Mouse (Mus musculus): ENCODE results near the gene Olfr1019. TPM values are rescaled to one million over a fixed set of nuclear protein-coding genes. Genes with fewer than 3 reads are reported as not detected.

Gene Olfr1019
- total and polyA plus RNA-seq, 3 experiments = not detected

- Histone ChIP-seq H3K79me2 (replicated peaks; ENCODE audit: control insufficient read depth, extremely low read depth, insufficient read depth, poor library complexity, severe bottlenecking) (no peaks in the 10 kb centered on the region), H3K4me3 (replicated peaks in 1 of 3; ENCODE audit: low read depth in 2 of 3, low read length in 2 of 3, poor library complexity in 1 of 3) (no peak within 1 kb of the TSS), H3K4me2 (ENCODE audit: insufficient read depth, low read depth, poor library complexity, severe bottlenecking) (no peak within 1 kb of the TSS), H3K36me3 (replicated peaks in 1 of 2; ENCODE audit: control insufficient read depth in 1 of 2, insufficient read depth in 1 of 2, low read length in 1 of 2) (no peaks in the 10 kb centered on the region), H3K9me3 (replicated peaks; ENCODE audit: low read length) (peaks cover 6% of the 10 kb centered on the region), H3K27me3 (replicated peaks) (no peaks in the 10 kb centered on the region), H3K9ac (ENCODE audit: insufficient read depth, low read depth) (no peak within 1 kb of the TSS), H3K27ac (ENCODE audit: insufficient read depth, low read depth) (no peak within 1 kb of the TSS), H3K4me1 (ENCODE audit: control insufficient read depth in 1 of 2, insufficient read depth in 2 of 2) (no peaks in the 10 kb centered on the region)
- in situ Hi-C loops (cut with MboI; ENCODE audit: low pct_ligation_motif_present, low pct_unique_long_range_greater_than_20kb, low sequenced_read_pairs) (no loop called here), dilution Hi-C loops (cut with MboI; ENCODE audit: extremely low pct_ligation_motif_present, extremely low pct_unique_long_range_greater_than_20kb, low sequenced_read_pairs) (no loop called here)
- no peak for TF ChIP-seq CHD2 (IDR thresholded peaks at IDR 0.05; ENCODE audit: low read length)
- TF ChIP-seq USF1 (IDR thresholded peaks at IDR 0.05; ENCODE audit: low read depth, low read length) = no peak
- no peak for TF ChIP-seq SMC3 (IDR thresholded peaks at IDR 0.05; ENCODE audit: low read depth, low read length)
- no peak for TF ChIP-seq ELF1 (IDR thresholded peaks at IDR 0.05; ENCODE audit: low read depth, low read length)
- no peak for DNase-seq (ENCODE audit: extremely low read depth)
These were observed 27.1 kb downstream of the Olfr1019 start, which contains the start of gene Olfr1018 for GRCm38 (mm10) chr2:85818179-85818578. Gene Olfr1018, plus strand, starts transcription at chr2:85818479.

DNA sequence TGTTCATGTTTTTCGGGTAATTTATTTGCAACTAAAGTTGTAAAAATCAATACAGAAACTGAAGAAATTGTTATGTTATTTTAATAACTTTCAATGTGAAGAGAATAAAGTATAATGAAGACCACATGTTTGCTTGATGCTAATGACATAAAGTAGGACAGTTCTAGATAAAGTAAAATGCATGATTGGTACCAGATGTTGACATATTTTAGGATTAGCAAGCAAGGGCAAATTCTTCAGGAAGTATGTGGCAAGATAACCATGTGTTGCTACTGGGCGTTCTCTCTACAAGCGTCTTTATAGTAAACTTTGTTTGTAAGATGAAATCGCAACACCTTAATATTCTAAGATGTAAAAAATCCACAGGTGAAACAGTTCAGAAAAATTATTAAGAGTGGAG, 40.8 kb downstream of the Olfr1019 start:
- in situ Hi-C loops (cut with MboI; ENCODE audit: low pct_ligation_motif_present, low pct_unique_long_range_greater_than_20kb, low sequenced_read_pairs) = no loop called here

GRCm38 (mm10) chr2:85802444-85802843, 42.8 kb downstream of the Olfr1019 start, which contains the start of gene Olfr1016:
Gene Olfr1016, minus strand, starts transcription at chr2:85802544.
- no peak within 1 kb of the TSS for H3K4me3 ChIP-seq (replicated peaks in 1 of 3; ENCODE audit: low read depth in 2 of 3, low read length in 2 of 3, poor library complexity in 1 of 3)
- no peaks in the 10 kb centered on the region for H3K4me1 ChIP-seq (ENCODE audit: control insufficient read depth in 1 of 2, insufficient read depth in 2 of 2)
- no peak within 1 kb of the TSS for H3K4me2 ChIP-seq (ENCODE audit: insufficient read depth, low read depth, poor library complexity, severe bottlenecking)
- dilution Hi-C loops (cut with MboI; ENCODE audit: extremely low pct_ligation_motif_present, extremely low pct_unique_long_range_greater_than_20kb, low sequenced_read_pairs) (no loop called here), in situ Hi-C loops (cut with MboI; ENCODE audit: low pct_ligation_motif_present, low pct_unique_long_range_greater_than_20kb, low sequenced_read_pairs) (no loop called here)
- no peaks in the 10 kb centered on the region for H3K36me3 ChIP-seq (replicated peaks in 1 of 2; ENCODE audit: control insufficient read depth in 1 of 2, insufficient read depth in 1 of 2, low read length in 1 of 2)
- no peaks in the 10 kb centered on the region for H3K79me2 ChIP-seq (replicated peaks; ENCODE audit: control insufficient read depth, extremely low read depth, insufficient read depth, poor library complexity, severe bottlenecking)
- DNase-seq (ENCODE audit: extremely low read depth) = no peak
- TF ChIP-seq ELF1 (IDR thresholded peaks at IDR 0.05; ENCODE audit: low read depth, low read length) (no peak), TCF12 (IDR thresholded peaks at IDR 0.05; ENCODE audit: low read depth, low read length) (no peak), ETS1 (conservative IDR thresholded peaks at IDR 0.05; ENCODE audit: low read depth, low read length) (no peak), NRF1 (IDR thresholded peaks at IDR 0.05; ENCODE audit: low read depth, low read length) (no peak), MYC (IDR thresholded peaks at IDR 0.05; ENCODE audit: low read depth, low read length) (no peak), BHLHE40 (IDR thresholded peaks at IDR 0.05; ENCODE audit: low read depth, low read length) (no peak), ZNF384 (IDR thresholded peaks at IDR 0.05; ENCODE audit: low read depth, low read length) (no peak), TBP (conservative IDR thresholded peaks at IDR 0.05; ENCODE audit: low read depth, low read length) (no peak), MAZ (IDR thresholded peaks at IDR 0.05; ENCODE audit: low read depth, low read length) (no peak), ZMIZ1 (IDR thresholded peaks at IDR 0.05; ENCODE audit: low read depth, low read length) (no peak), E2F4 (IDR thresholded peaks at IDR 0.05; ENCODE audit: insufficient replicate concordance, low read depth, low read length) (no peak), CHD2 (IDR thresholded peaks at IDR 0.05; ENCODE audit: low read length) (no peak), UBTF (IDR thresholded peaks at IDR 0.05; ENCODE audit: low read depth, low read length) (no peak), MEF2A (IDR thresholded peaks at IDR 0.05; ENCODE audit: borderline replicate concordance, low read depth, low read length) (no peak), GABPA (IDR thresholded peaks at IDR 0.05; ENCODE audit: insufficient replicate concordance, low read depth, low read length) (no peak), USF2 (conservative IDR thresholded peaks at IDR 0.05; ENCODE audit: low read depth, low read length) (no peak), KAT2A (IDR thresholded peaks at IDR 0.05; ENCODE audit: insufficient replicate concordance, low read length) (no peak), PAX5 (IDR thresholded peaks at IDR 0.05; ENCODE audit: low read length) (no peak), MAFK (IDR thresholded peaks at IDR 0.05; ENCODE audit: insufficient replicate concordance, low read length) (no peak)
- H3K27me3 ChIP-seq (replicated peaks) = no peaks in the 10 kb centered on the region
- no peak within 1 kb of the TSS for H3K27ac ChIP-seq (ENCODE audit: insufficient read depth, low read depth)
- no peak within 1 kb of the TSS for H3K9ac ChIP-seq (ENCODE audit: insufficient read depth, low read depth)
- H3K9me3 ChIP-seq (replicated peaks; ENCODE audit: low read length) = peaks cover 15% of the 10 kb centered on the region

More for the DNA sequence above, 40.8 kb downstream of the Olfr1019 start:
- no peak for DNase-seq (ENCODE audit: extremely low read depth)
- Histone ChIP-seq H3K9ac (ENCODE audit: insufficient read depth, low read depth) (no peak overlapping the region), H3K4me2 (ENCODE audit: insufficient read depth, low read depth, poor library complexity, severe bottlenecking) (no peak overlapping the region), H3K4me3 (replicated peaks in 1 of 3; ENCODE audit: low read depth in 2 of 3, low read length in 2 of 3, poor library complexity in 1 of 3) (no peak overlapping the region), H3K4me1 (ENCODE audit: control insufficient read depth in 1 of 2, insufficient read depth in 2 of 2) (no peaks in the 10 kb centered on the region), H3K36me3 (replicated peaks in 1 of 2; ENCODE audit: control insufficient read depth in 1 of 2, insufficient read depth in 1 of 2, low read length in 1 of 2) (no peaks in the 10 kb centered on the region), H3K79me2 (replicated peaks; ENCODE audit: control insufficient read depth, extremely low read depth, insufficient read depth, poor library complexity, severe bottlenecking) (no peaks in the 10 kb centered on the region), H3K27me3 (replicated peaks) (no peaks in the 10 kb centered on the region), H3K27ac (ENCODE audit: insufficient read depth, low read depth) (no peak overlapping the region), H3K9me3 (replicated peaks; ENCODE audit: low read length) (peaks cover 18% of the 10 kb centered on the region)
- dilution Hi-C loops (cut with MboI; ENCODE audit: extremely low pct_ligation_motif_present, extremely low pct_unique_long_range_greater_than_20kb, low sequenced_read_pairs) = no loop called here
- TF ChIP-seq MXI1 (IDR thresholded peaks at IDR 0.05; ENCODE audit: low read depth, low read length) (no peak), HCFC1 (IDR thresholded peaks at IDR 0.05; ENCODE audit: low read depth, low read length) (no peak), EP300 (IDR thresholded peaks at IDR 0.05; ENCODE audit: low read length) (no peak), IRF4 (IDR thresholded peaks at IDR 0.05; ENCODE audit: low read depth, low read length) (no peak), CTCF (conservative IDR thresholded peaks at IDR 0.05 in 1 of 2, IDR thresholded peaks at IDR 0.05 in 1 of 2; ENCODE audit: low read depth in 2 of 2, low read length in 2 of 2) (no peak), MAFK (IDR thresholded peaks at IDR 0.05; ENCODE audit: insufficient replicate concordance, low read length) (no peak), PAX5 (IDR thresholded peaks at IDR 0.05; ENCODE audit: low read length) (no peak), UBTF (IDR thresholded peaks at IDR 0.05; ENCODE audit: low read depth, low read length) (no peak), ETS1 (conservative IDR thresholded peaks at IDR 0.05; ENCODE audit: low read depth, low read length) (no peak), NELFE (IDR thresholded peaks at IDR 0.05; ENCODE audit: low read depth, low read length) (no peak)
